Mouse (Mus musculus) fibroblast of lung, adult 2 months (primary cell): ENCODE measurements around the gene Olfr314.
"Not testable (repeated sequence)": the region's sequence is repeated elsewhere in the genome, so short reads cannot be mapped to it uniquely, and the experiment has no call there.

Experiments used
- DNase-seq: peaks from one replicate; pipeline ENCODE4 v3.0.0-alpha.2; 2011; ENCODE audit warnings: low read depth

The Olfr314 gene

GRCm38 (mm10) chr11:58782480-58783089 is at the start of gene Olfr314:
Olfr314 (plus strand) TSS chr11:58782952.
- DNase-seq = no peak

GRCm38 (mm10) chr11:58733372-58733771 is 49.4 kb upstream of the Olfr314 start:
- DNase-seq = no peak

GRCm38 (mm10) chr11:58738792-58739262 is 43.9 kb upstream of the Olfr314 start, which contains the start of gene Olfr317:
Olfr317 (minus strand) TSS chr11:58739212.
- no peak for DNase-seq

GRCm38 (mm10) chr11:58751096-58751495 is 31.7 kb upstream of the Olfr314 start:
- DNase-seq = not testable (repeated sequence)

GRCm38 (mm10) chr11:58752434-58752833 is 30.3 kb upstream of the Olfr314 start, which contains the start of gene Olfr316:
Olfr316 (plus strand) TSS chr11:58752734.
- no peak for DNase-seq

- no peak for DNase-seq
Observed at GRCm38 (mm10) chr11:58772888-58773287, 9.9 kb upstream of the Olfr314 start, which contains the start of gene Olfr315. Olfr315 (plus strand) TSS chr11:58773188.

GRCm38 (mm10) chr11:58784182-58784581 is 1.4 kb downstream of the Olfr314 start:
- no peak for DNase-seq

- DNase-seq = no peak
Observed at GRCm38 (mm10) chr11:58787651-58788050, 4.9 kb downstream of the Olfr314 start.

GRCm38 (mm10) chr11:58788346-58788745 is 5.6 kb downstream of the Olfr314 start:
- no peak for DNase-seq

GRCm38 (mm10) chr11:58789532-58789931 is 6.8 kb downstream of the Olfr314 start:
- DNase-seq = no peak

GRCm38 (mm10) chr11:58790053-58790452 is 7.3 kb downstream of the Olfr314 start:
- no peak for DNase-seq

- DNase-seq = no peak
Observed at GRCm38 (mm10) chr11:58790646-58791045, 7.9 kb downstream of the Olfr314 start.

GRCm38 (mm10) chr11:58795856-58796255 is 13.1 kb downstream of the Olfr314 start:
- no peak for DNase-seq

GRCm38 (mm10) chr11:58796850-58797249 is 14.1 kb downstream of the Olfr314 start:
- DNase-seq = no peak

- no peak for DNase-seq
Observed at GRCm38 (mm10) chr11:58799747-58800146, 17.0 kb downstream of the Olfr314 start.

- DNase-seq = no peak
Observed at GRCm38 (mm10) chr11:58801558-58802228, 18.9 kb downstream of the Olfr314 start, which contains the start of gene Fam183b. Fam183b (minus strand) TSS chr11:58801960.

GRCm38 (mm10) chr11:58803871-58804270 is 21.1 kb downstream of the Olfr314 start:
- DNase-seq = no peak

- no peak for DNase-seq
Observed at GRCm38 (mm10) chr11:58804393-58804792, 21.6 kb downstream of the Olfr314 start.

- DNase-seq = no peak
Observed at GRCm38 (mm10) chr11:58812001-58812400, 29.2 kb downstream of the Olfr314 start.

- not testable (repeated sequence) for DNase-seq
Observed at GRCm38 (mm10) chr11:58814700-58815099, 31.9 kb downstream of the Olfr314 start, which contains the start of gene Olfr313. Olfr313 (plus strand) TSS chr11:58815000.

GRCm38 (mm10) chr11:58815676-58816075 is 32.9 kb downstream of the Olfr314 start:
- DNase-seq = no peak

GRCm38 (mm10) chr11:58828937-58829336 is 46.2 kb downstream of the Olfr314 start, which contains the start of gene Olfr312:
Olfr312 (plus strand) TSS chr11:58829237.
- DNase-seq = not testable (repeated sequence)

- no peak for DNase-seq
Observed at GRCm38 (mm10) chr11:58829764-58830163, 47.0 kb downstream of the Olfr314 start.
